Mouse (Mus musculus) fibroblast of lung, adult 2 months (primary cell): Measurements from ENCODE around the gene Myadm.

ENCODE experiments used
- DNase-seq: peaks from one replicate; pipeline ENCODE4 v3.0.0-alpha.2; 2011; ENCODE audit warnings: low read depth

Gene Myadm

DNA sequence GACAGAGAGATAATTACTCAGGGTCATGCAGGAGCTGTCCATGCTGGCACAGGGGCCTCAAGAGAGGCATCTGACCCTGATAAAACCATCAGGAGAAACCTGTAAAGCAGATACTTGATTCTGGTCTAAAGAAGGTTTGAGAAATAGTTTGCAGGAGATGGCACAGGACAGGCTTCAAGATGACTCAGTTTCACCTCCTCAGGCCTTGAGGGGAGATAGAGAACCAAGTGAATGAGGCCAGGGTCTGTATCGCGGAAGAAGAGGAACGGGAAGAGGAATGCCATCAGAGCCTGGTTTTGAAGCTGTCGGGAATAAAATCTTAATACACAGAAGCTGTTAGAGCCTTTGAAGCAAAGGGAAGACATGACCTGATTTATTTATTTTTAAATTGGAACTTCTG, 28.8 kb downstream of the Myadm start:
- no peak for DNase-seq

DNA sequence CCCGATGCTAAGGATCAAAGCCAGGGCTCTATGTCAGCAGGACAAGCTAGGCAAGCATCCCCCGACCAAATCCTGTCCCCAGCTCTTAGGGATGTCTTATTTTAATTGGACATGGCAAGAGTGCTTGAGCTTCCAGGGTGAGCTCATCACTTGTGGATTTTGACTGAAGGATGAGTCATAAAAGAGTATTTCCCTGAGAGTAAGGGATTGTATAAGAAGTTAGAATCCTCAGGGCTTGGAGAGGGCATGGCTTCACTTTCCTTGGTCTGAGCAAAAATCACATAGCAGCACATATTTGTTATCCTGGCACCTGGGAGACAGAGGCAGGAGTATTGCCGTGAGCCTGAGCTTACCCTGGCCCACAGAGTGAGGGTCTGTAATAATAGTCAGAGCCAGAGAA, 32.0 kb downstream of the Myadm start:
- no peak for DNase-seq

DNA sequence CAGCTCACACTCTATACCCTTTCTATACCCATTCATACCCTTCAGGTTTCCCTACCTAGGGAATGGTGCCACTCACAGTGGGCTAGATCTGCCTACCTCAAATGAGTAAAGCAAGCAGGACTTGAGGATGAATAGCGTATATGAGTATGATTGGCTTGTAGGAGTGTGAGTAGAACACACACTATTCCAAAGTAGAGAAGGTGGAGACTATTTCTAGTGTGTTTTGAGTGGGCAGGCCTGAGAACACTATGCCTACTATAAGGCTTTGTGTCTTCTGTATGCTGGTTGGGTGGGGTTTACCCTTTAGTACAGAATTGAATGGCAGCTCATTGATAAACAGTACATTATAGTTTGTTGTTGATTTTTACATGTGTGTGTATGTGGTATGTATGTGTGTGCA, 34.9 kb downstream of the Myadm start:
- DNase-seq: no peak

DNA sequence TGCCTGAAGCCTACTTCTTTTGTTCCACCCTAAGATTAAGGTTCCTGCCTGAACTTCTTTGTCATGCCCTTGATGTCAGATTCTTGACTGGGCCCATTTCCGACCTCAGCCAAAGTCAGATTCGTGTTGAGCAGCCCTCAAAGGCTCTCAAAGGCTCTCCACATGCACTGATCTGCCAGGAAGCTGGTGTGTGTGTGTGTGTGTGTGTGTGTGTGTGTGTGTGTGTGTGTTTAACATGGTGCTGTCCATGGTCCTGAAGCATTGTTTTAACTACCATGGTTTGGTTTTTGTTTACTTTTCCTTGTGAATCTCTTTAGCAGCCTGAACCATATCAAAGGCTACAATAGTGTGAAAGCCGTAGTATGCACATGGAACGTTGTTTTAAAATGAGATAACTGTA, 39.1 kb downstream of the Myadm start:
- DNase-seq: no peak

DNA sequence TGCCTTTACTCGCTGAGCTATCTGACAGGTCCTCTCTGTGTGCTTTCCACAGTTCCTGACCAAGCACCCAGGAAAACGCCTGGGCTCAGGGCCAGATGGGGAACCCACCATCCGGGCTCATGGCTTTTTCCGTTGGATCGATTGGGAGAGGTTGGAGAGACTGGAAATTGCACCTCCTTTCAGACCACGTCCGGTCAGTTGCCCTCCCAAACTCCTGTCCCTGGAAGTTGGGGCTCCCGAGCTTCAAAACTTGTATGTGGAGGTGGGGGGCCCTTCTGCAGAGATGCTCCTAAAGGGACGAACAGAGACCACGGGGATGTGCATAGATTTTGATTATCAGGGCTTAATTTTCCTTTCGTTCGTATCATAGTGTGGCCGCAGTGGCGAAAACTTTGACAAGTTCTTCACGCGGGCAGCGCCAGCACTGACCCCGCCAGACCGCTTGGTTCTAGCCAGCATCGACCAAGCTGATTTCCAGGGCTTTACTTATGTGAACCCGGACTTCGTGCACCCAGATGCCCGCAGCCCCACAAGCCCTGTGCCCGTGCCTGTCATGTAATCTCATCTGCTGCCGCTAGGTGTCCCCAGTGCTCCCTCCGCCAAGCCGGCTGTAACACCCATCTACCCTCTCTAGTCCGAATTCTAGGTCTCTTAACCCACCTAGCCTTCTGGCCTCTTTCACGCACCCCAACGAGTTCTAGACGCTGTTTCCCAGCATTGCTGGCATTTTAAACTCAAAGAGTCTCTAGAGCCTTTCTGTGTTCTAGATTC, 41.1 kb downstream of the Myadm start:
- DNase-seq: peak; percentile 22

DNA sequence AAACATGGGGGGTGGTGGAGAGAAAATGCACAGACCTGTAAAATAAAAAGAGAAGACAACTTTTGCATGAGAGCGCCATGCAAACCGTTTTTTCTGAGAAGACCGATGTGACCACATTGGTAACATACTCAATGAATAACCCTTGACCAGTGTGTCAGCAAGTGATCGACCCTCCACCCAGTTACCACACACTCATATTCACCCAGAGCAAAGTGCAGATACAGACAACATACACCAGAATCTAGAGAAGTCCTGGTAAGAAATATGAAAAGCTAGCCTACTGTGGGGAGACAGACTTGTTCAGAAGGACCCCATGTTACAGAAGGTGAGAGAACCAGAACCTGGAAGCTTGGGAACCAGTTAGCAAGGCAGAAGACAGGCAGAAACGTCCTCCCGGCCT, 42.3 kb downstream of the Myadm start:
- DNase-seq: no peak

DNA sequence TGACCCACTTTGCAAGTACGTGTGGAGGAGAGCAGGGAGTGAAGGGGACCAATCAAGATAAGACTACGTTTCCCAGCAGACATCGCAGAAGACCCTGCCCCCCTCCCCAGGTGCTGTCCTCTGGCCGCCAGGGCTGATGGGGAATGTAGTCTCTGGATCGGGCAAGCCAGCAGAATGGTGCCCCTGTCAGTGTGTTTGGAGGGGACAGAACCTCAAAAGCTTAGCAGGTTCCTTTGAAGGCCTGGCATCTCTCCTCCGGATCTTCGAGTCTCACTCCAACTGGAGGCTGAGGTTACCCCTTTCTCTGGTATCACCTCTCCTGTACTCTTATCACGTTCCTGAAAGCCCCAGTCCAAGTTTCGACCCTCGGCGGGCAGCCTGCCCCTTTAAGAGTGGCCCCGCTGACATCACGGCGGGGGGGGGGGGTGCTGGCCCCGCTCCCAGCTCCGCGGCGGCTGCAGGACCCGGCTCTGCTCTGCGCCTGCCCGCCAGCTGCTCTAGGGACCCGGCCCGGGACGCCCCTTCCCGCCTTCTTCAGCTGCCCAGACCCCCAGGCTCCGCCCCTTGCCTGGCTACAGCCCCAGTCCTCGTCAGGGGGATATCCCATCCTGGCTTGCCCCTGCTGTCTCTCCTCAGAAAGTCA, 42.8 kb downstream of the Myadm start:
- no peak for DNase-seq

DNA sequence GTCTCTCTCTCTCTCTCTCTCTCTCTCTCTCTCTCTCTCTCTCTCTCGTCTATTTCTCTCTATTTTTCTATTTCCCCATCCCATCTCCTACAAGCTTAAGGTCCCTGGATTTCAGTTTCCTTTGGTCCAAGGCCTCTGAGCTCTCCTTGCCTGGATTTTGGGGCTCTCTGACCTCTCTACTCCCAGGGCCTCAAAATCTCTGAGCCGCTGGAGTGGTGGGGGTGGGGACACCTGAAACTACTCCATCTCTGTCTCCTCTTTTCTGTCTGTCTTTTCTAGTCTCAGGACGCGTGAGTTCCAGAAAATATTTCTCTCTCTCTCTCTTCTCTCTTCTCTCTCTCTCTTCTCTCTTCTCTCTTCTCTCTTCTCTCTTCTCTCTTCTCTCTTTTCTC, 43.3 kb downstream of the Myadm start:
- no peak for DNase-seq

DNA sequence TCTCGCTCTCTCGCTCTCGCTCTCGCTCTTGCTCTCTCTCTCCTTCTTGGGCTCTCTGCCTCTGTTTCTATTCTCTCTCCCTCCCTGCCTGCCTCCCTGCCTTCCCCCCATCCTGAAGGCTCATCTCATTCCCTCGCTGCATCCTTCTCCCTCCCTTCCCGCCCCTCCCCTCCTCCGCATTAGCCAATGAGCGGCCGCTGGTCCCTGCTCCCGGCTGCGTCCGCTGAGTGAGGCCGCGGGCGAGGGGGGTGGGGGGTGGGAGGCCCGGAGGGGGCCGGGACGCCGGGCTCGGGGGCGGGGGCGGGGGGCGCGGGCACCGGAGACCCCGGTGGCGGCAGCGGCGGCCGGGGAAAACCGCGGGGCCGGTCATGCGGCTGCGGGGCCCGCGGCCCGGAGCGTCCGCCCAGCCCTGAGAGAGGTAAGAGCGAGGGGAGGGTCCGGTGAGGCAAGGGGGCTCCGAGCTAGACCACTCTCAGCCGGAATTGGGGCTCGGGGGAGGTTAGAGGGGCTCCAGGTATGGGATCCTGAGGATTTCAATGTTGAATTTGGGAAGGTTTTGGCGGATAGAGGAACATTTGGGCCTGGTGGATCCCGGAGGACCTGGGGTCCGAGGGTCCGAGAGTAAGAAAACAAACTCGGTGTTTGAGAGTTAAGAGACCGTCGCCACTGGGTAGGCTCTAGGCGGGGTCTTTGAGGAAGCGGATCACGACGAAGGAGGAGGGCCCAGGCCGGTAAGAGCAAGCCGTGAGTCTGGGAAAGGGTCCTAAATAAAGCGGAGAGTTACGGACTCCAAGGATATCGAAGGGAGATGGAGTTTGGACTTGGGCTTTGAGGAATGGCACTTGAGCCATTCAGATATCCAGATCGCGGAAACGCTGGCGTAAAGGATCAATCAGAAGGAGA, 44.0 kb downstream of the Myadm start, which contains the start of gene Cacng7:
Cacng7 (plus strand) TSS at position 337 of the 903 bp plus-strand sequence.
- DNase-seq: no peak

DNA sequence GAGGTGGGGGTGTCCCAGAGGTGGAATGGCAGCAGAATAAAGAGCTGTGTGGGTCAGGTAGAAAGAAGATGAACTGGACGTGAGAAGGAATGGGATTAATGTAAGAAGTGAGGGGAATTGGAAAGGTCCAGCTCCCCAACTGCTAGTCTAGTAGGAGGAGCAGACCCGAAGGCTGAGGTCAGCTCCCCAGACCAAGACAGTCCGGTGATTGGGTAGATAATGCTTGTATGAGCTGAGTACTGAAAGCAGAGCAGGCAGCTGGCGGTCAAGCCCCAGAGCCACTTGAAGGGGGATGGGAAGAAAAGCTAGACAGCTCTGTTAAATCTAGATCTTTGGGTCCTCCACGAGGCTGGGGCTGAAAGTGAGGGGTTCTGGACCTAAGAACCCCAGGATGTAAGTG, 44.7 kb downstream of the Myadm start:
- no peak for DNase-seq

DNA sequence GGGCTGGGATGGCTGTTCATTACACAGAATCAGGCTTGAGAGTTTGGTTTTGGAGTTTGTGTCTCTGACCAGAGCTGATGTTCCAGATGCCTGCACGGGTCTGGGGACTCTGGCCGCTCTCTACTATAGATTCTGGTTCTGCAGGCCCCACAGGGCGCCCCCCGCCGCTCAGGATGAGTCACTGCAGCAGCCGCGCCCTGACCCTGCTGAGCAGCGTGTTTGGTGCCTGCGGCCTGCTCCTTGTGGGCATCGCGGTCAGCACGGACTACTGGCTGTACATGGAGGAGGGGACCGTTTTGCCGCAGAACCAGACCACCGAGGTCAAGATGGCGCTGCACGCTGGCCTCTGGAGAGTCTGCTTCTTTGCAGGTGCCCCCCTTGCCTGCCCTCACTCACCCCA, 47.5 kb downstream of the Myadm start:
- DNase-seq: no peak

DNA sequence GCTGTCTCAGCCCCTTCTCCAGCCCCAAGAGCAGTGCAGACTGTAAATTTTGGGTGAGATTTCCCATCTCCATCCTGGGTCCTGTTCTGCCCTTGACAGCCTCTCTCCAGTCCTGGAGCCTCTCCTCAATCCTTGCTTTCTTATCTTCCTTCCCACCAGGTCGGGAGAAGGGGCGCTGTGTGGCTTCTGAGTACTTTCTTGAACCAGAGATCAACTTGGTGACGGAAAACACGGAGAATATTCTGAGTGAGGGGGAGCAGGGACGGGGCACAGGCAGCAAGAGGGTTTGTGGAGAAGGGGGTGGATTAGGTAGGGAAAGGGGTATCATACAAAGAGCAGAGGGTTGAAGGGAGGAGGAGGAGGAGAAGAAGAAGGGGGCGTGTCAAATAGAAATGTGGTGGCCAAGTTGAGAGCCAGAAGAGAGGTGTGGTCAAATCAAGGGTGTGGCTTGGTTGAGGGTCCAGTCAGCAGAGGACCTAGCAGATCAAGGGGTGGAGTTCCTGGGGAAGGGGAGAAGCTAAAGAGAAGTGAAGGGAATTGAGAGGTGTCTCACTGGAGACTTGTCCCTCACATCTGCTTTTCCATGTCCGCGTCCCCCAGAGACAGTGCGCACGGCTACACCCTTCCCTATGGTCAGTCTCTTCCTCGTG, 49.5 kb downstream of the Myadm start:
- DNase-seq: no peak

DNA sequence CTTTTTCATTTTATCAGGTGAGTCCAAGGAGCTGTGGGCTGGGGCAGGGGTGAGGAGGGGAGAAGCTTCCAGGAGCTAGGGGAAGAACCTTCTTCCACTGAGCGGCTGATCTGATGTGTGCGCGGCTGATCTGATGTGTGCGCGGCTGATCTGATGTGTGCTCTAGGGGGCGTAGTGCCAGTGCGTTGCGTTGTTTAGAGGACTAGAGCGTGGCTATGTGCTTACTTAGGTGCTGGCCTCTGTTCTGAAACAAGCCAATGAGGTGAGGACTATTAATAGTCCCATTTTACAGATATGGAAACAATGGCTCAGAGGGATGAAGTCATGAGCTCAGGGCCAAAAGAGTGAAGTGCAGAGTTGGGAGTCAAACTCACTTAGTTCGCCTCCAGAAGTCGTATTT, 50.1 kb downstream of the Myadm start:
- DNase-seq: no peak

DNA sequence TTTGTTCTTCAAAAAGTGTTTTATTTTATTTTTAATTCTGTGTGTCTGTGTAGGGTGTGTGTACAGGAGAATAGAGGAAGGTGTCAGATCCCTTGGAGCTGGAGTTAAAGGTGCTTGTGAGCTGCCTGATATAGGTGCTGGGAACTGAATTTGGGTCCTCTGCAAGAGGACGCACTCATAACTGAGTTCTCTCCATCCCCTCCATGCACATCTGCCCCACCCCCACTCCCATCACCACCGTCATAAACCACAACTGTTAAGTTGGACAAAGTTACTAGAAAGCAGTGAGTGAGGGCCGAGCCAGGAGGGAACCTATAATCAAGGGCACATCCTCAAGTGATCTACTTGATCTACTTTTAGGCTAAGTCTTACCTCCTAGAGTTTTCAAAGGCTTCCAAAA, 55.0 kb downstream of the Myadm start:
- no peak for DNase-seq

DNA sequence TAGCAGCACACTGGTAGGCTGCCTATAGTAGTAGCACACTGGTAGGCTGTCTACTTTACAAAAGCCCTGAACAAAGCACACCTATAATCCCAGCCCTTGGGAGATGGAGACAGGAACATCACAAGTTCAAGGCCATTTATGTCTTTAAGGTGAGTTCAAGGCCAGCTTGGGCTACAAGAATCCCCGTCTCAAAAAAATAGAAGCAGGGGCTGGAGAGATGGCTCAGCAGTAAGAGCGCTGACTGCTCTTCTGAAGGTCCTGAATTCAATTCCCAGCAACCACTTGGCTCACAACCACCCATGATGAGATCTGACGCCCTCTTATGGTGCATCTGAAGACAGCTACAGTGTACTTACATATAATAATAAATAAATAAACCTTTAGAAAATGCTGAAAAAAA, 56.4 kb downstream of the Myadm start:
- DNase-seq: no peak

DNA sequence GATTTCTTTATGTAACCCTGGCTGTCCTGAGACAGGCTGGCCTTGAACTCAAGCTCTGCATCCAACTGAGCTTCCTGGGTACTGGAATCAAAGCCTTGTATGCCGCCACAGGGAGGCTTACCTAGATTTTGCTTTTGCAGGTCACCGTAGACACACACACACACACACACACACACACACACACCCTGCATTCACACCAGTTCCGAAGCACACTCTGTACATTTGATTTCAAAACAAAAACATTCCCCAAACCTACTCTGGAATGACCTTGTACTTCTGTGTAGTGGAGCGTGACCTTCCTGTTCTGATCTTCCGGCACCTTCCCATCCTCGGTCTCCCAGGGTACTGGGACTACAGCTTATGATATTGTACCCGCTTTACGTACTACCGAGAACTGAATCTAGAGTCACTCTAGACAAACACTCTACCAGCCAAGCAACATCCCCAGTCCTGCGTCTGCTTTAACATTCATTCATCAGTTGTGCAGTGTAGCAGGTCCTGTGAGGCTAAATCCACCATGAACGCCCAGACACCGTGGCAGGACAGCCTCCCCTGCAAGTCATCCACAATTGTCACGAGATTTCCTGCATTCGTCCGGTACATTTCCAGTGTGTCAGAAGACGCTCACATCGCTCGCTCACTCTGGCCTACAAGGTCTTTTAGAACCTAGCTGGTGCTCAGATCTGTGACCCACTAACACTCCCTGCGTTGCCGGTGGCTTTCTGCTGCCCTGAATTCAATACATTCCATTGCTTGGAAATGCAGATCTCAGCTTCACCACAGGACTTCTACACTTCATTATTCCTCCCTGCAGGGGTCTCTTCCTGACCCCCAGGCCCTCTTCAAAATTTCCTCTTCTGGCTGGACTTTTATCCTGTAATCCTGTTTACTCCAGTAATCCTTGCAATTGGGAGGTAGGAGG, 58.7 kb downstream of the Myadm start:
- no peak for DNase-seq

DNA sequence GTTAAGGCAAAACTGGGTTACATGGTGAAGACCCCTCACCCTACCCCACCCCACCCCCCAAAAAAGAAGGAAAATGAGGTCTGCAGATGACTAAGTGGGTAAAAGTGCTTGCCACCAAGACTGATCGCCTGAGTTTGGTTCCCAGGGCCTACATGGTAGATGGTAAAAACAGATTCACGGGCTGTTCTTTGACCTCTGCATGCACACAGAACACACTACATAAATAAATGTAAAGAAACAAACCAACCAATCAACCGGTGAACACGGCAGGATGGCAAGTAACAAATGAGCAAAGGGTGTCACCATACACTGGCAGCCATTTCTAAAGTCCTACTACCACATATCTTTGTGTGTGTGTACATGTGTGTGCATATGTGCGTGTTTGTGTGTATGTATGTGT, 59.4 kb downstream of the Myadm start:
- DNase-seq: no peak

DNA sequence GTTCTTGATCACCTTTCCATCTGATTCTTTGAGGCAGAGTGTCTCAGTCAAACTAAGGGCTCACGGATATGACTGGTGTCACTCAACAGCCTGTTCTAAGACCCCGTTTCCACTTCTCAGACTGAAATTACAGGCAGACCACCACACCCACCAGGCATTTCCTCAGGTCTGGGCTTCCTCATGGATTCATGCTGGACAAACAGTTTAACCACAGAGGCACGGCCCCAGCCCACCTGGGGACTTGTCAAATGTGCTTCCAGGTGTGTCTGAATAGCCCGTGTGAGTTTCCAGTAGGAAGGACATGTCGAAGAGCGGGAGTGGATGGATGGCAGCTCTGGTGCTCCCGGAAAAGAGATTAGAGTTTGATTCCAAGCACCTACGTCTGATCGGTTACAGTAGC, 60.9 kb downstream of the Myadm start:
- no peak for DNase-seq
